Mouse (Mus musculus): Measurements from ENCODE around the gene Nfic. TPM values are rescaled to one million over a fixed set of nuclear protein-coding genes. Genes with fewer than 3 reads are reported as not detected.

Nfic gene
- polyA plus RNA-seq, 1 experiment from 2014 or later, result 86.5 TPM

- Histone ChIP-seq H3K27ac (ENCODE audit: low read depth) (no peak overlapping the region), H3K9ac (no peak overlapping the region), H3K36me3 (ENCODE audit: insufficient read depth) (peaks cover 47% of the 10 kb centered on the region), H3K4me3 (ENCODE audit: low read depth, low read length) (no peak overlapping the region), H3K9me3 (ENCODE audit: low read depth, low read length) (no peaks in the 10 kb centered on the region), H3K4me1 (ENCODE audit: insufficient read depth) (peaks cover 11% of the 10 kb centered on the region; the same call in 1 of the 2 replicates), H3K4me2 (no peak overlapping the region), H3K27me3 (ENCODE audit: insufficient read depth, low read length) (no peaks in the 10 kb centered on the region)
- 82% methylated on average over 8 of the region's 8 CpGs for WGBS
- no peak for DNase-seq
- no peak for ATAC-seq (ENCODE audit: insufficient read depth)
- peak; percentile 25 for TF ChIP-seq CTCF (IDR thresholded peaks at IDR 0.05; ENCODE audit: low read depth)
Observed at GRCm38 (mm10) chr10:81493601-81494220, 38.3 kb upstream of the Nfic start.

GRCm38 (mm10) chr10:81492606-81493240, 37.3 kb upstream of the Nfic start:
- DNase-seq (no peak), ATAC-seq (ENCODE audit: insufficient read depth) (no peak)
- no peak for TF ChIP-seq CTCF (IDR thresholded peaks at IDR 0.05; ENCODE audit: low read depth)
- H3K27ac ChIP-seq (ENCODE audit: low read depth), result no peak overlapping the region
- no peaks in the 10 kb centered on the region for H3K9me3 ChIP-seq (ENCODE audit: low read depth, low read length)
- H3K36me3 ChIP-seq (ENCODE audit: insufficient read depth), result peaks cover 57% of the 10 kb centered on the region
- H3K4me3 ChIP-seq (ENCODE audit: low read depth, low read length), result no peak overlapping the region
- no peak overlapping the region for H3K9ac ChIP-seq
- WGBS, result 88% methylated on average over 11 of the region's 11 CpGs
- peaks cover 11% of the 10 kb centered on the region; the same call in 1 of the 2 replicates for H3K4me1 ChIP-seq (ENCODE audit: insufficient read depth)
- no peak overlapping the region for H3K4me2 ChIP-seq
- H3K27me3 ChIP-seq (ENCODE audit: insufficient read depth, low read length), result no peaks in the 10 kb centered on the region

- Histone ChIP-seq H3K27ac (ENCODE audit: low read depth) (no peak overlapping the region), H3K27me3 (ENCODE audit: insufficient read depth, low read length) (no peaks in the 10 kb centered on the region), H3K36me3 (ENCODE audit: insufficient read depth) (peaks cover 69% of the 10 kb centered on the region), H3K9me3 (ENCODE audit: low read depth, low read length) (no peaks in the 10 kb centered on the region), H3K9ac (no peak overlapping the region), H3K4me2 (no peak overlapping the region), H3K4me3 (ENCODE audit: low read depth, low read length) (no peak overlapping the region), H3K4me1 (ENCODE audit: insufficient read depth) (peaks cover 8% of the 10 kb centered on the region; the same call in 1 of the 2 replicates)
- TF ChIP-seq CTCF (IDR thresholded peaks at IDR 0.05; ENCODE audit: low read depth), result no peak
- DNase-seq (no peak), ATAC-seq (ENCODE audit: insufficient read depth) (no peak)
- 90% methylated on average over 9 of the region's 9 CpGs for WGBS
Observed at GRCm38 (mm10) chr10:81491018-81491417, 35.6 kb upstream of the Nfic start.

GRCm38 (mm10) chr10:81489941-81490340, 34.5 kb upstream of the Nfic start:
- WGBS, result 77% methylated on average over 14 of the region's 14 CpGs
- TF ChIP-seq CTCF (IDR thresholded peaks at IDR 0.05; ENCODE audit: low read depth), result no peak
- Histone ChIP-seq H3K27ac (ENCODE audit: low read depth) (no peak overlapping the region), H3K36me3 (ENCODE audit: insufficient read depth) (peaks cover 69% of the 10 kb centered on the region), H3K4me1 (ENCODE audit: insufficient read depth) (peaks cover 4% of the 10 kb centered on the region; the same call in 1 of the 2 replicates), H3K9ac (no peak overlapping the region), H3K4me3 (ENCODE audit: low read depth, low read length) (no peak overlapping the region), H3K27me3 (ENCODE audit: insufficient read depth, low read length) (no peaks in the 10 kb centered on the region), H3K9me3 (ENCODE audit: low read depth, low read length) (no peaks in the 10 kb centered on the region), H3K4me2 (no peak overlapping the region)
- DNase-seq, result no peak
- ATAC-seq (ENCODE audit: insufficient read depth), result no peak

GRCm38 (mm10) chr10:81488081-81488480, 32.6 kb upstream of the Nfic start:
- no peak overlapping the region for H3K9ac ChIP-seq
- no peak overlapping the region for H3K27ac ChIP-seq (ENCODE audit: low read depth)
- ATAC-seq (ENCODE audit: insufficient read depth) (no peak), DNase-seq (no peak)
- H3K4me1 ChIP-seq (ENCODE audit: insufficient read depth), result no peaks in the 10 kb centered on the region
- H3K4me3 ChIP-seq (ENCODE audit: low read depth, low read length), result no peak overlapping the region
- no peaks in the 10 kb centered on the region for H3K9me3 ChIP-seq (ENCODE audit: low read depth, low read length)
- H3K27me3 ChIP-seq (ENCODE audit: insufficient read depth, low read length), result no peaks in the 10 kb centered on the region
- no peak for TF ChIP-seq CTCF (IDR thresholded peaks at IDR 0.05; ENCODE audit: low read depth)
- 76% methylated on average over 11 of the region's 11 CpGs for WGBS
- H3K36me3 ChIP-seq (ENCODE audit: insufficient read depth), result peaks cover 64% of the 10 kb centered on the region
- no peak overlapping the region for H3K4me2 ChIP-seq

GRCm38 (mm10) chr10:81486496-81486895, 31.1 kb upstream of the Nfic start:
- H3K36me3 ChIP-seq (ENCODE audit: insufficient read depth), result peaks cover 48% of the 10 kb centered on the region
- no peak overlapping the region for H3K4me2 ChIP-seq
- no peak overlapping the region for H3K4me3 ChIP-seq (ENCODE audit: low read depth, low read length)
- H3K27ac ChIP-seq (ENCODE audit: low read depth), result no peak overlapping the region
- DNase-seq (no peak), ATAC-seq (ENCODE audit: insufficient read depth) (no peak)
- no peak for TF ChIP-seq CTCF (IDR thresholded peaks at IDR 0.05; ENCODE audit: low read depth)
- peaks cover 10% of the 10 kb centered on the region for H3K27me3 ChIP-seq (ENCODE audit: insufficient read depth, low read length)
- WGBS, result 86% methylated on average over 10 of the region's 10 CpGs
- no peak overlapping the region for H3K9ac ChIP-seq
- H3K9me3 ChIP-seq (ENCODE audit: low read depth, low read length), result no peaks in the 10 kb centered on the region
- no peaks in the 10 kb centered on the region for H3K4me1 ChIP-seq (ENCODE audit: insufficient read depth)

GRCm38 (mm10) chr10:81485479-81486018, 30.1 kb upstream of the Nfic start:
- no peak for ATAC-seq (ENCODE audit: insufficient read depth)
- H3K36me3 ChIP-seq (ENCODE audit: insufficient read depth), result peaks cover 39% of the 10 kb centered on the region

More at GRCm38 (mm10) chr10:81485479-81486018, 30.1 kb upstream of the Nfic start:
- Histone ChIP-seq H3K9me3 (ENCODE audit: low read depth, low read length) (no peaks in the 10 kb centered on the region), H3K27me3 (ENCODE audit: insufficient read depth, low read length) (peaks cover 19% of the 10 kb centered on the region), H3K4me3 (ENCODE audit: low read depth, low read length) (no peak overlapping the region), H3K27ac (ENCODE audit: low read depth) (no peak overlapping the region), H3K4me1 (ENCODE audit: insufficient read depth) (no peaks in the 10 kb centered on the region), H3K4me2 (no peak overlapping the region), H3K9ac (no peak overlapping the region)
- DNase-seq, result no peak
- TF ChIP-seq CTCF (IDR thresholded peaks at IDR 0.05; ENCODE audit: low read depth), result no peak
- WGBS, result 66% methylated on average over 7 of the region's 7 CpGs
